Mouse (Mus musculus) heart, embryonic 16.5 days (tissue): ENCODE results near the gene Csf2. TPM values are rescaled to one million over a fixed set of nuclear protein-coding genes. Genes with fewer than 3 reads are reported as not detected.

ENCODE experiments used
- ATAC-seq: fragments of 200-750 bp; cut with Nextera tagmentation; replicated peaks from 2 replicates; pipeline ENCODE4 v1.8.0; 2017; ENCODE audit warnings: moderate number of reproducible peaks; ENCODE audit not compliant: insufficient read depth, low FRiP score; ENCODE audit errors: extremely low read depth
- H3K27ac ChIP-seq: fragments of 300-500 bp; sonication (generic); 2 replicates; pipeline ENCODE4 v1.5.1; 2014; ENCODE audit warnings: mild to moderate bottlenecking, low read length, control low read depth, moderate library complexity
- H3K27me3 ChIP-seq: fragments of 300-500 bp; sonication (generic); 2 replicates; pipeline ENCODE4 v1.6.1; 2014; ENCODE audit warnings: low read length, mixed read lengths; ENCODE audit not compliant: control insufficient read depth, insufficient read depth
- H3K36me3 ChIP-seq: fragments of 300-500 bp; sonication (generic); 2 replicates; pipeline ENCODE4 v1.6.1; 2014; ENCODE audit not compliant: control insufficient read depth, insufficient read depth
- H3K4me1 ChIP-seq: fragments of 300-500 bp; sonication (generic); 2 replicates; pipeline ENCODE4 v1.6.1; 2014; ENCODE audit warnings: low read length, mixed read lengths; ENCODE audit not compliant: control insufficient read depth, insufficient read depth
- H3K4me2 ChIP-seq: fragments of 300-500 bp; sonication (generic); 2 replicates; pipeline ENCODE4 v1.6.1; 2014; ENCODE audit warnings: low read depth, mild to moderate bottlenecking, control low read depth, low read length
- H3K4me3 ChIP-seq: fragments of 300-500 bp; sonication (generic); 2 replicates; pipeline ENCODE4 v1.5.1; 2014; ENCODE audit warnings: mild to moderate bottlenecking, control low read depth, low read length
- H3K9ac ChIP-seq: fragments of 300-500 bp; sonication (generic); 2 replicates; pipeline ENCODE4 v1.6.1; 2014; ENCODE audit warnings: low read length, control low read depth
- H3K9me3 ChIP-seq: fragments of 300-500 bp; sonication (generic); replicated peaks from 2 replicates; pipeline ENCODE4 v1.6.1; 2016; ENCODE audit warnings: low read length; ENCODE audit not compliant: control insufficient read depth
- WGBS: fragments of 180-500 bp; shearing (Covaris S2); extraction: QIAGEN DNeasy Blood & Tissue Kit; methylation state at CpG from one replicate; pipeline ENCODE4 v1.1.7; 2014; 5-methylcytosine and 5-hydroxymethylcytosine counted together
- polyA plus RNA-seq: library from polyadenylated mRNA; unstranded; fragments of >200 nt; fragmentation: Nextera tagmentation; extraction: Ambion mirVana; gene quantifications from 2 replicates; pipeline ENCODE4 v1.2.1, GENCODE M21; 2015

The Csf2 gene
- polyA plus RNA-seq, 1 experiment from 2014 or later: not detected

DNA sequence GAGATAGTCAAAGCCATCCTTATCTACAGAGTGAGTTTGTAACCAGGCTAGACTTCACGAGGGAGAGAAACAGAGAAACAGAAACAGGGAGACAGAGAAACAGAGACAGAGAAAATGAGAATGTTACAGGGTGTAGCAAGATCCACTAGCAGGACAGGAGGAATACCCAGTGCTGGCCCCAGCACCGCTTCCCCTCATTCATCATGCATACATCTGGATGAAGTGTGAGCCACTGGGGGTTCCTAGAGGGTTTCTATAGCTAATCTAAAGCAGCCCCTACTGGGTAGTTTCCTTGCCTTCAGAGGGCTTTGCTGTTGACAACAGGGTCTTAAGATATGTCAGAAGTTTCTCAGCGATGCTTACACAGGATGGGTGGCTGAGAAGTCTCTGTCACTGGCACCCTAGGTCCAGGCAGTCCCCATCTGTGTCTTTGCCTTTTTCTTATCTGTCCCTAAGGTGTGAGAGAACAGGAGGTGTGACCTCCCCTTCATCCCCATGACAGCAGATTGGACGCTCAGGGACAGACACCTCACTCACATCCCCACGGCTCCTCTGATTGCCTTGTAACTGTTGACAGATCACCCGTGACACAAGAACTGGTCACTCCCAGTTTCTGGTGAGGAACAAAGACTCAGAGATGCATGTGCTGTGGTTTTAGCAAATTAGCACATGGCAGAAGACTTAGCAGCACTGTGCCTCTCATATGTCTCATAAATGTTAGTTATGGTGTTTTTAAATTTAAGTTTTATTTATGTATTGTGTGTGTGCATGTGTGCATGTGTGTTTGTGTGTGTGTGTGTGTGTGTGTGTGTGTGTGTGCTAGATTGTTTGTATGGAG is 29.3 kb downstream of the Csf2 start:
- no peaks in the 10 kb centered on the region for H3K36me3 ChIP-seq
- no peaks in the 10 kb centered on the region for H3K27me3 ChIP-seq
- H3K4me1 ChIP-seq: no peaks in the 10 kb centered on the region
- no peak overlapping the region for H3K4me2 ChIP-seq
- H3K9ac ChIP-seq: no peak overlapping the region
- no peaks in the 10 kb centered on the region for H3K9me3 ChIP-seq
- WGBS: 19% methylated on average over 6 of the region's 6 CpGs
- H3K27ac ChIP-seq: no peak overlapping the region
- ATAC-seq: no peak; the same call in 1 of the 2 replicates
- H3K4me3 ChIP-seq: no peak overlapping the region

GRCm38 (mm10) chr11:54219191-54219590 is 30.3 kb downstream of the Csf2 start:
- Histone ChIP-seq H3K9ac (no peak overlapping the region), H3K4me1 (no peaks in the 10 kb centered on the region; the same call in 1 of the 2 replicates), H3K4me2 (no peak overlapping the region), H3K27ac (no peak overlapping the region), H3K9me3 (no peaks in the 10 kb centered on the region), H3K27me3 (no peaks in the 10 kb centered on the region), H3K4me3 (no peak overlapping the region), H3K36me3 (no peaks in the 10 kb centered on the region)
- ATAC-seq: no peak
- 78% methylated on average over 1 of the region's 1 CpGs for WGBS

- no peak overlapping the region for H3K4me3 ChIP-seq
- no peaks in the 10 kb centered on the region for H3K9me3 ChIP-seq
- H3K4me1 ChIP-seq: no peaks in the 10 kb centered on the region; the same call in 1 of the 2 replicates
- ATAC-seq: no peak
- no peaks in the 10 kb centered on the region for H3K36me3 ChIP-seq
- 52% methylated on average over 7 of the region's 7 CpGs for WGBS
- H3K4me2 ChIP-seq: no peak overlapping the region
- no peak overlapping the region for H3K27ac ChIP-seq
- no peak overlapping the region for H3K9ac ChIP-seq
- H3K27me3 ChIP-seq: no peaks in the 10 kb centered on the region
Measured at GRCm38 (mm10) chr11:54217384-54217783, 32.1 kb downstream of the Csf2 start.

- H3K27me3 ChIP-seq: no peaks in the 10 kb centered on the region
- 70% methylated on average over 6 of the region's 6 CpGs for WGBS
- no peaks in the 10 kb centered on the region for H3K9me3 ChIP-seq
- H3K4me2 ChIP-seq: no peak overlapping the region
- ATAC-seq: no peak
- no peak overlapping the region for H3K27ac ChIP-seq
- no peak overlapping the region for H3K4me3 ChIP-seq
- H3K36me3 ChIP-seq: no peaks in the 10 kb centered on the region
- no peak overlapping the region for H3K9ac ChIP-seq
- no peaks in the 10 kb centered on the region; the same call in 1 of the 2 replicates for H3K4me1 ChIP-seq
Measured at GRCm38 (mm10) chr11:54216091-54216490, 33.4 kb downstream of the Csf2 start.

- 55% methylated on average over 9 of the region's 9 CpGs for WGBS
- H3K27ac ChIP-seq: no peak overlapping the region
Measured at GRCm38 (mm10) chr11:54214499-54215443, 34.7 kb downstream of the Csf2 start.

DNA sequence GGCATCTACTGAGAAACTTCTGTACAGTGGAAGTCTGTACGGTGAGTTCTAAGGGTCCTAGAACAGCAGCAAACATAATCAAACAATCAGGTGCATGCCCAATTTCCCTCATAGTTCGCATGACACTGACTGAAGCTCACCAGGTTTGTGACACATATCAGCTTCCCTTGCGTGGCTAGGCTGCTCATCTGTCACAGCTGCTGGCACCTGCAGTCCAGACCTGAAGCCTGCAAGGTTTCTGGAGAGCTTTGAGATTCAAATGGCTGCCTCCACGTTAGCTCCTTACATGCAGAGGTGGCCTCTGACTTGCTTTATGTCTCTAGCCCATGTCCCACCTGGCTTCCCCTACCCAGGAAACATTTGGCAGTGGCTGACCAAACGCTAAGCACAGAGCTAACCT is 35.8 kb downstream of the Csf2 start:
- WGBS: 74% methylated on average over 5 of the region's 5 CpGs
- Histone ChIP-seq H3K4me3 (no peak overlapping the region), H3K4me2 (no peak overlapping the region), H3K9ac (no peak overlapping the region), H3K27me3 (no peaks in the 10 kb centered on the region), H3K36me3 (no peaks in the 10 kb centered on the region), H3K27ac (no peak overlapping the region), H3K9me3 (no peaks in the 10 kb centered on the region), H3K4me1 (no peaks in the 10 kb centered on the region; the same call in 1 of the 2 replicates)
- no peak for ATAC-seq

More at GRCm38 (mm10) chr11:54214499-54215443, 34.7 kb downstream of the Csf2 start:
- no peaks in the 10 kb centered on the region for H3K36me3 ChIP-seq
- H3K4me3 ChIP-seq: no peak overlapping the region
- ATAC-seq: no peak
- no peaks in the 10 kb centered on the region for H3K27me3 ChIP-seq
- no peaks in the 10 kb centered on the region; the same call in 1 of the 2 replicates for H3K4me1 ChIP-seq
- H3K9ac ChIP-seq: no peak overlapping the region
- H3K9me3 ChIP-seq: no peaks in the 10 kb centered on the region
- H3K4me2 ChIP-seq: no peak overlapping the region

- no peak overlapping the region for H3K9ac ChIP-seq
- no peaks in the 10 kb centered on the region for H3K27me3 ChIP-seq
- no peak overlapping the region for H3K4me2 ChIP-seq
- no peak overlapping the region for H3K27ac ChIP-seq
- ATAC-seq: no peak
- H3K4me3 ChIP-seq: no peak overlapping the region
- H3K9me3 ChIP-seq: no peaks in the 10 kb centered on the region
- H3K36me3 ChIP-seq: no peaks in the 10 kb centered on the region
- WGBS: 57% methylated on average over 5 of the region's 5 CpGs
- H3K4me1 ChIP-seq: no peaks in the 10 kb centered on the region
Measured at GRCm38 (mm10) chr11:54206993-54207392, 42.5 kb downstream of the Csf2 start.

GRCm38 (mm10) chr11:54205366-54205765 is 44.1 kb downstream of the Csf2 start:
- Histone ChIP-seq H3K9ac (no peak overlapping the region), H3K4me3 (no peak overlapping the region), H3K9me3 (no peaks in the 10 kb centered on the region; the same call in 1 of the 2 replicates), H3K4me1 (no peaks in the 10 kb centered on the region), H3K27me3 (no peaks in the 10 kb centered on the region), H3K27ac (no peak overlapping the region), H3K36me3 (no peaks in the 10 kb centered on the region), H3K4me2 (no peak overlapping the region)
- 75% methylated on average over 6 of the region's 6 CpGs for WGBS
- ATAC-seq: no peak
